11 mouse cellular contexts compared by ENCODE assay signal in genomic region chr4:59837659-59838058, GRCm38 (mm10). TPM values are rescaled to one million over a fixed set of nuclear protein-coding genes. Genes with fewer than 3 reads are reported as not detected.
DNase-seq lines count a peak whose midpoint lies in the region; ATAC-seq and TF ChIP-seq lines count a peak whose summit lies in the region.
"Had no signal": no experiment of that assay in that cellular context is flagged by ENCODE, and none has a peak within 500 bp of the region (broad histone marks: within the 10 kb centered on the region; RNA-seq: fewer than 3 reads in every experiment).

No protein-coding gene starts in this region.

- H3K9me3 ChIP-seq in liver, embryonic 15.5 days (replicated peaks), result no peaks in the 10 kb centered on the region
- H3K9me3 ChIP-seq in stomach, postnatal 0 days (ENCODE audit: control insufficient read depth, low read length), result no peaks in the 10 kb centered on the region
- H3K9me3 ChIP-seq: forebrain, embryonic 15.5 days; midbrain, embryonic 13.5 days had no signal

- intact Hi-C loops in left cerebral cortex, adult 2 months (cut with DNase I), result no loop called here

- ATAC-seq in liver, embryonic 15.5 days (ENCODE audit: insufficient read depth), result no peak
- no peak for ATAC-seq in stomach, postnatal 0 days (ENCODE audit: low FRiP score, low TSS enrichment)
- ATAC-seq: forebrain, embryonic 15.5 days; midbrain, embryonic 13.5 days had no signal

- H3K36me3 ChIP-seq in liver, embryonic 15.5 days (replicated peaks), result 0 out of 2 replicates have a peak, but pooled peaks cover 7% of the 10 kb centered on the region
- H3K36me3 ChIP-seq in stomach, postnatal 0 days (ENCODE audit: control insufficient read depth, insufficient read depth, low read length), result no peaks in the 10 kb centered on the region
- H3K36me3 ChIP-seq: forebrain, embryonic 15.5 days had no signal

- H3K27ac ChIP-seq in layer of hippocampus, adult 2 months, result peak overlapping the region; percentile 25; the same call in 1 of the 2 replicates
- H3K27ac ChIP-seq in liver, embryonic 15.5 days (replicated peaks), result peak overlapping the region; percentile 61; the same call in 1 of the 2 replicates
- H3K27ac ChIP-seq in stomach, postnatal 0 days (replicated peaks), result no peak overlapping the region
- no peak overlapping the region for H3K27ac ChIP-seq in left cerebral cortex, adult 2 months
- H3K27ac ChIP-seq: forebrain, embryonic 15.5 days; midbrain, embryonic 13.5 days had no signal

- no peak for TF ChIP-seq CTCF in layer of hippocampus, adult 2 months (conservative IDR thresholded peaks at IDR 0.05)
- no peak for TF ChIP-seq CTCF in stomach, postnatal 0 days (IDR thresholded peaks at IDR 0.05; ENCODE audit: low read depth)
- no peak for TF ChIP-seq CTCF in left cerebral cortex, adult 2 months (IDR thresholded peaks at IDR 0.05)

- H3K27me3 ChIP-seq in liver, embryonic 15.5 days, result no peaks in the 10 kb centered on the region
- no peaks in the 10 kb centered on the region for H3K27me3 ChIP-seq in stomach, postnatal 0 days (ENCODE audit: control insufficient read depth, insufficient read depth, low read length)
- H3K27me3 ChIP-seq: forebrain, embryonic 15.5 days; midbrain, embryonic 13.5 days had no signal

- DNase-seq in adrenal gland, postnatal 36 days, result peak; percentile 3 to 18
- no peak for DNase-seq in adrenal gland, postnatal 25 days
- DNase-seq in layer of hippocampus, adult 2 months (ENCODE audit: low spot score in 2 of 2), result no peak
- DNase-seq in layer of hippocampus, adult 9-11 months, result no peak
- peak; percentile 31 for DNase-seq in stomach, postnatal 0 days (ENCODE audit: low spot score)
- no peak for DNase-seq in left cerebral cortex, adult 2 months (ENCODE audit: extremely low spot score in 1 of 2, low spot score in 2 of 2)
- DNase-seq in right cerebral cortex, adult 2 months (ENCODE audit: low spot score in 2 of 2), result no peak
- DNase-seq: thymus, postnatal 14 days had no signal

- H3K4me3 ChIP-seq in layer of hippocampus, adult 2 months, result no peak overlapping the region
- no peak overlapping the region for H3K4me3 ChIP-seq in liver, embryonic 15.5 days (replicated peaks)
- no peak overlapping the region for H3K4me3 ChIP-seq in stomach, postnatal 0 days (ENCODE audit: low read depth, low read length)
- H3K4me3 ChIP-seq in left cerebral cortex, adult 2 months, result no peak overlapping the region
- H3K4me3 ChIP-seq: forebrain, embryonic 15.5 days; midbrain, embryonic 13.5 days had no signal

- peaks cover 4% of the 10 kb centered on the region for H3K4me1 ChIP-seq in liver, embryonic 15.5 days (replicated peaks)
- no peaks in the 10 kb centered on the region for H3K4me1 ChIP-seq in stomach, postnatal 0 days (replicated peaks; ENCODE audit: control insufficient read depth, insufficient read depth)

- no peak overlapping the region for H3K9ac ChIP-seq in liver, embryonic 15.5 days
- H3K9ac ChIP-seq in stomach, postnatal 0 days (ENCODE audit: low read length), result no peak overlapping the region
- H3K9ac ChIP-seq: forebrain, embryonic 15.5 days; midbrain, embryonic 13.5 days had no signal

- WGBS in liver, embryonic 15.5 days (ENCODE audit: insufficient replicate concordance), result 40% methylated on average over 7 of the region's 7 CpGs
- 54% methylated on average over 7 of the region's 7 CpGs for WGBS in stomach, postnatal 0 days

- no peak for TF ChIP-seq EP300 in stomach, postnatal 0 days (optimal IDR thresholded peaks at IDR 0.05)

- H3K4me2 ChIP-seq in liver, embryonic 15.5 days, result no peak overlapping the region
- H3K4me2 ChIP-seq in stomach, postnatal 0 days (replicated peaks; ENCODE audit: low read depth), result no peak overlapping the region
- H3K4me2 ChIP-seq: forebrain, embryonic 15.5 days; midbrain, embryonic 13.5 days had no signal

RNA-seq across cellular contexts. Expression of gene Snx30, which starts 32.0 kb away (rescaled TPM):
- 1 to 10 TPM; 5.7 to 6.0 TPM for total RNA-seq in adrenal gland, postnatal 36 days (2021)
- 4.2 and 6.7 TPM in 2 replicates for total RNA-seq in adrenal gland, postnatal 25 days (2021)
- total RNA-seq in layer of hippocampus, adult 2 months (2021), result 10 to 100 TPM; 40.3 to 44.6 TPM
- 3.7 and 4.3 TPM in 2 replicates for polyA plus RNA-seq in liver, embryonic 15.5 days (2015; fragmentation: Nextera tagmentation; extraction: Ambion mirVana)
- 3.0 and 3.5 TPM in 2 replicates for polyA plus RNA-seq in stomach, postnatal 0 days (2015; fragmentation: Nextera tagmentation; extraction: Ambion mirVana)
- 10 to 100 TPM; 33.4 to 37.2 TPM for total RNA-seq in left cerebral cortex, adult 2 months (2021)

RNA-seq across cellular contexts. Expression of gene Inip, which starts 36.3 kb away (rescaled TPM):
- 10 to 100 TPM; 14.0 to 18.1 TPM for total RNA-seq in adrenal gland, postnatal 36 days (2021)
- 19.0 and 19.9 TPM in 2 replicates for total RNA-seq in adrenal gland, postnatal 25 days (2021)
- 10 to 100 TPM; 23.6 to 25.6 TPM for total RNA-seq in layer of hippocampus, adult 2 months (2021)
- polyA plus RNA-seq in liver, embryonic 15.5 days (2015; fragmentation: Nextera tagmentation; extraction: Ambion mirVana), result 16.5 and 17.3 TPM in 2 replicates
- 22.2 and 23.5 TPM in 2 replicates for polyA plus RNA-seq in stomach, postnatal 0 days (2015; fragmentation: Nextera tagmentation; extraction: Ambion mirVana)
- 10 to 100 TPM; 22.3 to 23.1 TPM for total RNA-seq in left cerebral cortex, adult 2 months (2021)

Comparison
In these comparisons a context has a peak if more than half of its experiments do, and no peak if none do; other contexts are left out.
1. DNase-seq: peak in adrenal gland, postnatal 36 days (2 of 2) and stomach, postnatal 0 days (single experiment); none in adrenal gland, postnatal 25 days (single experiment), layer of hippocampus, adult 2 months (0 of 2), layer of hippocampus, adult 9-11 months (single experiment), left cerebral cortex, adult 2 months (0 of 2) and right cerebral cortex, adult 2 months (0 of 2).
2. H3K27ac ChIP-seq: peak in layer of hippocampus, adult 2 months (single experiment) and liver, embryonic 15.5 days (single experiment); none in stomach, postnatal 0 days (single experiment) and left cerebral cortex, adult 2 months (single experiment).